Mouse (Mus musculus) spleen, postnatal 4 days (tissue): ENCODE measurements around the gene Fam217a.
"Not testable (repeated sequence)": the region's sequence is repeated elsewhere in the genome, so short reads cannot be mapped to it uniquely, and the experiment has no call there.

ENCODE experiments used
- DNase-seq, 2 experiments: peaks; one replicate each; pipeline ENCODE4 v3.0.0; 2022; ENCODE audit warnings: low spot score in 2 of 2

Gene Fam217a

GRCm38 (mm10) chr13:34874736-34875135 is 49.4 kb downstream of the Fam217a start:
- peak in 1 of 2 experiments; percentile 15 for DNase-seq

- peak; percentile 92 to 95 for DNase-seq
These were observed 50.1 kb downstream of the Fam217a start for GRCm38 (mm10) chr13:34873801-34874681.

GRCm38 (mm10) chr13:34864420-34865169 is 59.5 kb downstream of the Fam217a start:
- peak in 1 of 2 experiments; percentile 17 for DNase-seq

- DNase-seq: not testable (repeated sequence)
These were observed 62.9 kb downstream of the Fam217a start for GRCm38 (mm10) chr13:34861166-34861565.
